Mouse (Mus musculus): ENCODE results near the gene Gnb1l. TPM values are rescaled to one million over a fixed set of nuclear protein-coding genes. Genes with fewer than 3 reads are reported as not detected.

The Gnb1l gene
- polyA plus RNA-seq, 1 experiment from 2014 or later, result 15.7 TPM

- H3K4me1 ChIP-seq (ENCODE audit: control insufficient read depth, insufficient read depth, low read length), result no peaks in the 10 kb centered on the region
- no peaks in the 10 kb centered on the region for H3K36me3 ChIP-seq (ENCODE audit: control insufficient read depth, insufficient read depth, low read length)
- H3K9me3 ChIP-seq (ENCODE audit: control insufficient read depth, low read length), result no peaks in the 10 kb centered on the region
- H3K9ac ChIP-seq (replicated peaks; ENCODE audit: low read depth, low read length), result no peak overlapping the region
- no peak for ATAC-seq (ENCODE audit: low read depth)
- WGBS, result 97% methylated on average over 3 of the region's 3 CpGs
- no peak overlapping the region for H3K27ac ChIP-seq (ENCODE audit: low read depth, low read length)
- no peak overlapping the region for H3K4me3 ChIP-seq (ENCODE audit: low read depth, low read length)
- no peaks in the 10 kb centered on the region for H3K27me3 ChIP-seq (ENCODE audit: control insufficient read depth, insufficient read depth, low read length)
- H3K4me2 ChIP-seq (ENCODE audit: low read depth, low read length), result no peak overlapping the region
These were observed 8.2 kb upstream of the Gnb1l start for GRCm38 (mm10) chr16:18490281-18490680.

- Histone ChIP-seq H3K27ac (ENCODE audit: low read depth, low read length) (no peak overlapping the region), H3K4me1 (ENCODE audit: control insufficient read depth, insufficient read depth, low read length) (no peaks in the 10 kb centered on the region), H3K4me2 (ENCODE audit: low read depth, low read length) (no peak overlapping the region), H3K27me3 (ENCODE audit: control insufficient read depth, insufficient read depth, low read length) (no peaks in the 10 kb centered on the region), H3K9ac (replicated peaks; ENCODE audit: low read depth, low read length) (no peak overlapping the region), H3K4me3 (ENCODE audit: low read depth, low read length) (no peak overlapping the region), H3K9me3 (ENCODE audit: control insufficient read depth, low read length) (no peaks in the 10 kb centered on the region), H3K36me3 (ENCODE audit: control insufficient read depth, insufficient read depth, low read length) (no peaks in the 10 kb centered on the region)
- no peak for ATAC-seq (ENCODE audit: low read depth)
- 68% methylated on average over 1 of the region's 1 CpGs for WGBS
These were observed 7.6 kb upstream of the Gnb1l start for GRCm38 (mm10) chr16:18490894-18491293.

- H3K27ac ChIP-seq (ENCODE audit: low read depth, low read length), result peak overlapping the region; percentile 91
- 4% methylated on average over 6 of the region's 6 CpGs for WGBS
- H3K4me1 ChIP-seq (ENCODE audit: control insufficient read depth, insufficient read depth, low read length), result peaks cover 16% of the 10 kb centered on the region
- H3K9ac ChIP-seq (replicated peaks; ENCODE audit: low read depth, low read length), result peak overlapping the region; percentile 86
- H3K4me3 ChIP-seq (ENCODE audit: low read depth, low read length), result peak overlapping the region; percentile 63
- peaks cover 5% of the 10 kb centered on the region; the same call in 1 of the 2 replicates for H3K36me3 ChIP-seq (ENCODE audit: control insufficient read depth, insufficient read depth, low read length)
- peak overlapping the region; percentile 80 for H3K4me2 ChIP-seq (ENCODE audit: low read depth, low read length)
- H3K27me3 ChIP-seq (ENCODE audit: control insufficient read depth, insufficient read depth, low read length), result no peaks in the 10 kb centered on the region
- H3K9me3 ChIP-seq (ENCODE audit: control insufficient read depth, low read length), result no peaks in the 10 kb centered on the region
- no peak; the same call in 1 of the 2 replicates for ATAC-seq (ENCODE audit: low read depth)
These were observed 523 bp upstream of the Gnb1l start for GRCm38 (mm10) chr16:18497865-18498515.

- under 1% methylated on average over 24 of the region's 24 CpGs for WGBS
- no peak for ATAC-seq (ENCODE audit: low read depth)
These were observed 483 bp downstream of the Gnb1l start for GRCm38 (mm10) chr16:18498996-18499395.

GRCm38 (mm10) chr16:18501531-18501930 lies 3.0 kb downstream of the Gnb1l start:
- no peak for ATAC-seq (ENCODE audit: low read depth)
- H3K4me1 ChIP-seq (ENCODE audit: control insufficient read depth, insufficient read depth, low read length), result peaks cover 16% of the 10 kb centered on the region
- H3K4me2 ChIP-seq (ENCODE audit: low read depth, low read length), result no peak overlapping the region
- no peak overlapping the region for H3K27ac ChIP-seq (ENCODE audit: low read depth, low read length)
- no peak overlapping the region for H3K4me3 ChIP-seq (ENCODE audit: low read depth, low read length)
- 97% methylated on average over 6 of the region's 6 CpGs for WGBS
- H3K9ac ChIP-seq (replicated peaks; ENCODE audit: low read depth, low read length), result no peak overlapping the region
- no peaks in the 10 kb centered on the region for H3K27me3 ChIP-seq (ENCODE audit: control insufficient read depth, insufficient read depth, low read length)
- H3K36me3 ChIP-seq (ENCODE audit: control insufficient read depth, insufficient read depth, low read length), result peaks cover 5% of the 10 kb centered on the region; the same call in 1 of the 2 replicates
- H3K9me3 ChIP-seq (ENCODE audit: control insufficient read depth, low read length), result no peaks in the 10 kb centered on the region

More at GRCm38 (mm10) chr16:18498996-18499395, 483 bp downstream of the Gnb1l start:
- peaks cover 16% of the 10 kb centered on the region for H3K4me1 ChIP-seq (ENCODE audit: control insufficient read depth, insufficient read depth, low read length)
- peak overlapping the region; percentile 86 for H3K9ac ChIP-seq (replicated peaks; ENCODE audit: low read depth, low read length)
- H3K4me2 ChIP-seq (ENCODE audit: low read depth, low read length), result peak overlapping the region; percentile 80
- peak overlapping the region; percentile 63 for H3K4me3 ChIP-seq (ENCODE audit: low read depth, low read length)
- H3K27ac ChIP-seq (ENCODE audit: low read depth, low read length), result no peak overlapping the region
- no peaks in the 10 kb centered on the region for H3K27me3 ChIP-seq (ENCODE audit: control insufficient read depth, insufficient read depth, low read length)
- H3K36me3 ChIP-seq (ENCODE audit: control insufficient read depth, insufficient read depth, low read length), result peaks cover 5% of the 10 kb centered on the region; the same call in 1 of the 2 replicates
- no peaks in the 10 kb centered on the region for H3K9me3 ChIP-seq (ENCODE audit: control insufficient read depth, low read length)

- Histone ChIP-seq H3K9ac (replicated peaks; ENCODE audit: low read depth, low read length) (no peak overlapping the region), H3K36me3 (ENCODE audit: control insufficient read depth, insufficient read depth, low read length) (peaks cover 5% of the 10 kb centered on the region; the same call in 1 of the 2 replicates), H3K9me3 (ENCODE audit: control insufficient read depth, low read length) (no peaks in the 10 kb centered on the region), H3K4me2 (ENCODE audit: low read depth, low read length) (no peak overlapping the region), H3K4me1 (ENCODE audit: control insufficient read depth, insufficient read depth, low read length) (peaks cover 12% of the 10 kb centered on the region), H3K27me3 (ENCODE audit: control insufficient read depth, insufficient read depth, low read length) (no peaks in the 10 kb centered on the region), H3K4me3 (ENCODE audit: low read depth, low read length) (no peak overlapping the region), H3K27ac (ENCODE audit: low read depth, low read length) (no peak overlapping the region)
- 97% methylated on average over 14 of the region's 14 CpGs for WGBS
- ATAC-seq (ENCODE audit: low read depth), result no peak
These were observed 5.2 kb downstream of the Gnb1l start for GRCm38 (mm10) chr16:18503566-18504342.

- Histone ChIP-seq H3K4me3 (ENCODE audit: low read depth, low read length) (no peak overlapping the region), H3K9ac (replicated peaks; ENCODE audit: low read depth, low read length) (no peak overlapping the region), H3K27ac (ENCODE audit: low read depth, low read length) (no peak overlapping the region), H3K27me3 (ENCODE audit: control insufficient read depth, insufficient read depth, low read length) (no peaks in the 10 kb centered on the region), H3K4me2 (ENCODE audit: low read depth, low read length) (no peak overlapping the region), H3K9me3 (ENCODE audit: control insufficient read depth, low read length) (no peaks in the 10 kb centered on the region), H3K4me1 (ENCODE audit: control insufficient read depth, insufficient read depth, low read length) (no peaks in the 10 kb centered on the region), H3K36me3 (ENCODE audit: control insufficient read depth, insufficient read depth, low read length) (0 out of 2 replicates have a peak, but pooled peaks cover 5% of the 10 kb centered on the region)
- WGBS, result 94% methylated on average over 3 of the region's 3 CpGs
- no peak for ATAC-seq (ENCODE audit: low read depth)
These were observed 8.1 kb downstream of the Gnb1l start for GRCm38 (mm10) chr16:18506524-18507199.

GRCm38 (mm10) chr16:18507200-18507549 lies 8.7 kb downstream of the Gnb1l start:
- H3K9me3 ChIP-seq (ENCODE audit: control insufficient read depth, low read length), result no peaks in the 10 kb centered on the region
- H3K27ac ChIP-seq (ENCODE audit: low read depth, low read length), result no peak overlapping the region
- ATAC-seq (ENCODE audit: low read depth), result no peak
- no peaks in the 10 kb centered on the region for H3K4me1 ChIP-seq (ENCODE audit: control insufficient read depth, insufficient read depth, low read length)
- H3K27me3 ChIP-seq (ENCODE audit: control insufficient read depth, insufficient read depth, low read length), result no peaks in the 10 kb centered on the region
- H3K4me2 ChIP-seq (ENCODE audit: low read depth, low read length), result no peak overlapping the region
- H3K36me3 ChIP-seq (ENCODE audit: control insufficient read depth, insufficient read depth, low read length), result 0 out of 2 replicates have a peak, but pooled peaks cover 3% of the 10 kb centered on the region
- WGBS, result 52% methylated on average over 1 of the region's 1 CpGs
- no peak overlapping the region for H3K4me3 ChIP-seq (ENCODE audit: low read depth, low read length)
- H3K9ac ChIP-seq (replicated peaks; ENCODE audit: low read depth, low read length), result no peak overlapping the region

GRCm38 (mm10) chr16:18511741-18512140 lies 13.2 kb downstream of the Gnb1l start:
- 84% methylated on average over 5 of the region's 5 CpGs for WGBS
- Histone ChIP-seq H3K27ac (ENCODE audit: low read depth, low read length) (no peak overlapping the region), H3K4me2 (ENCODE audit: low read depth, low read length) (no peak overlapping the region), H3K4me1 (ENCODE audit: control insufficient read depth, insufficient read depth, low read length) (no peaks in the 10 kb centered on the region), H3K27me3 (ENCODE audit: control insufficient read depth, insufficient read depth, low read length) (no peaks in the 10 kb centered on the region), H3K9me3 (ENCODE audit: control insufficient read depth, low read length) (no peaks in the 10 kb centered on the region), H3K36me3 (ENCODE audit: control insufficient read depth, insufficient read depth, low read length) (no peaks in the 10 kb centered on the region), H3K9ac (replicated peaks; ENCODE audit: low read depth, low read length) (no peak overlapping the region), H3K4me3 (ENCODE audit: low read depth, low read length) (no peak overlapping the region)
- ATAC-seq (ENCODE audit: low read depth), result no peak

Measured in neural tube, embryonic 14.5 days (tissue).